Mouse (Mus musculus): Measurements from ENCODE around the gene Fyb. TPM values are rescaled to one million over a fixed set of nuclear protein-coding genes. Genes with fewer than 3 reads are reported as not detected.

Gene Fyb
- polyA plus RNA-seq, 1 experiment = 4.8 TPM

GRCm38 (mm10) chr15:6592561-6593253 is 70.1 kb downstream of the Fyb start:
- DNase-seq (ENCODE audit: extremely low spot score in 1 of 2, low spot score in 1 of 2) = no peak

GRCm38 (mm10) chr15:6593254-6593623 is 70.6 kb downstream of the Fyb start:
- DNase-seq (ENCODE audit: extremely low spot score in 1 of 2, low spot score in 1 of 2) = no peak

GRCm38 (mm10) chr15:6598626-6599025 is 76.0 kb downstream of the Fyb start:
- DNase-seq (ENCODE audit: extremely low spot score in 1 of 2, low spot score in 1 of 2) = no peak

GRCm38 (mm10) chr15:6600314-6600713 is 77.7 kb downstream of the Fyb start:
- DNase-seq (ENCODE audit: extremely low spot score in 1 of 2, low spot score in 1 of 2) = no peak

- DNase-seq (ENCODE audit: extremely low spot score in 1 of 2, low spot score in 1 of 2) = no peak
Observed at GRCm38 (mm10) chr15:6601330-6601729, 78.7 kb downstream of the Fyb start.

GRCm38 (mm10) chr15:6602003-6602402 is 79.3 kb downstream of the Fyb start:
- no peak for DNase-seq (ENCODE audit: extremely low spot score in 1 of 2, low spot score in 1 of 2)

- no peak for DNase-seq (ENCODE audit: extremely low spot score in 1 of 2, low spot score in 1 of 2)
Observed at GRCm38 (mm10) chr15:6610703-6611102, 88.0 kb downstream of the Fyb start.

- DNase-seq (ENCODE audit: extremely low spot score in 1 of 2, low spot score in 1 of 2) = no peak
Observed at GRCm38 (mm10) chr15:6612835-6613234, 90.2 kb downstream of the Fyb start.

- no peak for DNase-seq (ENCODE audit: extremely low spot score in 1 of 2, low spot score in 1 of 2)
Observed at GRCm38 (mm10) chr15:6616382-6617149, 93.9 kb downstream of the Fyb start.

GRCm38 (mm10) chr15:6619558-6620316 is 97.1 kb downstream of the Fyb start:
- DNase-seq (ENCODE audit: extremely low spot score in 1 of 2, low spot score in 1 of 2) = no peak

GRCm38 (mm10) chr15:6622512-6622911 is 99.9 kb downstream of the Fyb start:
- DNase-seq (ENCODE audit: extremely low spot score in 1 of 2, low spot score in 1 of 2) = peak; percentile 55 to 92

- no peak for DNase-seq (ENCODE audit: extremely low spot score in 1 of 2, low spot score in 1 of 2)
Observed at GRCm38 (mm10) chr15:6623529-6624228, 101.0 kb downstream of the Fyb start.

- peak in 1 of 2 experiments; percentile 29 for DNase-seq (ENCODE audit: extremely low spot score in 1 of 2, low spot score in 1 of 2)
Observed at GRCm38 (mm10) chr15:6624365-6625182, 101.9 kb downstream of the Fyb start.

- peak; percentile 32 to 79 for DNase-seq (ENCODE audit: extremely low spot score in 1 of 2, low spot score in 1 of 2)
Observed at GRCm38 (mm10) chr15:6625607-6626033, 103.0 kb downstream of the Fyb start.

- DNase-seq (ENCODE audit: extremely low spot score in 1 of 2, low spot score in 1 of 2) = no peak
Observed at GRCm38 (mm10) chr15:6626123-6626522, 103.5 kb downstream of the Fyb start.

- no peak for DNase-seq (ENCODE audit: extremely low spot score in 1 of 2, low spot score in 1 of 2)
Observed at GRCm38 (mm10) chr15:6628431-6629077, 105.9 kb downstream of the Fyb start.

- DNase-seq (ENCODE audit: extremely low spot score in 1 of 2, low spot score in 1 of 2) = no peak
Observed at GRCm38 (mm10) chr15:6629174-6629573, 106.5 kb downstream of the Fyb start.

GRCm38 (mm10) chr15:6635405-6635804 is 112.8 kb downstream of the Fyb start:
- no peak for DNase-seq (ENCODE audit: extremely low spot score in 1 of 2, low spot score in 1 of 2)

- DNase-seq (ENCODE audit: extremely low spot score in 1 of 2, low spot score in 1 of 2) = no peak
Observed at GRCm38 (mm10) chr15:6642223-6642622, 119.6 kb downstream of the Fyb start.
